Mouse (Mus musculus) megakaryocyte, adult 5-6 weeks (primary cell): ENCODE data around the gene Gm7137. TPM values are rescaled to one million over a fixed set of nuclear protein-coding genes. Genes with fewer than 3 reads are reported as not detected.
"Not testable (repeated sequence)": the region's sequence is repeated elsewhere in the genome, so short reads cannot be mapped to it uniquely, and the experiment has no call there.

ENCODE experiments used
- ATAC-seq: 2 replicates; pipeline ENCODE4 v1.8.0; 2016; ENCODE audit warnings: mild to moderate bottlenecking, inconsistent platforms; ENCODE audit not compliant: poor library complexity, severe bottlenecking
- total RNA-seq, 2 experiments: library from RNA; stranded (forward) in 1 of 2; stranded (reverse) in 1 of 2; fragments of 153-499, 151-499 nt in 1 of 2; fragments of 221-1000, 200-1000 nt in 1 of 2; gene quantifications; 2 replicates each; pipeline versions ENCODE4 v1.2.3 to v1.2.4; 2015 to 2017

The Gm7137 gene
- total RNA-seq (2015) (not detected in 2 replicates), total RNA-seq (2017) (not detected in 2 replicates)

DNA sequence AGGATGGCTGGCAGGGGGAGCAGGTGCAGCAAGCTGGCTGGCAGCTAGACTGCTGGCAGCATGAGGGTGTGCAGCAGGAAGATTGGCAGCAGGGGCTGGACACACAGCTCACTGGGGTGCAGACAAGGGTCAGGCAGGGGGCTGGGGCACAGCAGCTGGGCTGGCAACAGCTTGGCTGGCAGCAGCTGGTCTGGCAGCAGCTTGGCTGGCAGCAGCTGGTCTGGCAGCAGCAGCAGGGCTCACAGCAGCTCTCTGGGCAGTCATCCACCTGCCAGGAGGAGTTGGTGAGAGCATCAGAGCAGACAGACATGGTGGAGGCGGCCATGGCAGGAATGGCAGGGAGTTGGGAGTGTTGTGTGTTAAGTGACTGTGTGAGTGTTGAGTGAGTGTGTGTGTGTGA lies at the start of gene Gm7137:
Gm7137 (minus strand) TSS at position 325 of the 400 bp plus-strand sequence.
- ATAC-seq = not testable (repeated sequence)

DNA sequence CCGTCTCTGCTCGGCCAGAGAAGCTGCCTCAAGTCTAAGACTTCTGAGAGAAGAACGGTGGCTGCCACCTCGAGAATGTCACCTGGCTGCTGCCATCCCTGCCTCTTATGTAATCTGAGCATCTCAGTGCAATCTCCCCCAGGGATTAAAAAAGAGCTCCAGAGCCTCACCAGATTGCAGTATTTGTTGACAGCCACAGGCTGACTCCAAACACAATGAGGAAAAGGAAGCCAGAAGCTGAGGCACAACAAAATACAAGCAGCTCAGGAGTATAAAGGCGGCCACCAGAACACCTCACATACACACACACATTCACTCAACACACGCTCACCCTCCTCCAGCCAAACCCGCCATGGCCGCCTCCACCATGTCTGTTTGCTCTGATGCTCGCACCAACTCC lies 47.6 kb upstream of the Gm7137 start, which contains the start of gene Krtap10-10:
Krtap10-10 (plus strand) TSS at position 301 of the 400 bp plus-strand sequence.
- ATAC-seq = no peak

DNA sequence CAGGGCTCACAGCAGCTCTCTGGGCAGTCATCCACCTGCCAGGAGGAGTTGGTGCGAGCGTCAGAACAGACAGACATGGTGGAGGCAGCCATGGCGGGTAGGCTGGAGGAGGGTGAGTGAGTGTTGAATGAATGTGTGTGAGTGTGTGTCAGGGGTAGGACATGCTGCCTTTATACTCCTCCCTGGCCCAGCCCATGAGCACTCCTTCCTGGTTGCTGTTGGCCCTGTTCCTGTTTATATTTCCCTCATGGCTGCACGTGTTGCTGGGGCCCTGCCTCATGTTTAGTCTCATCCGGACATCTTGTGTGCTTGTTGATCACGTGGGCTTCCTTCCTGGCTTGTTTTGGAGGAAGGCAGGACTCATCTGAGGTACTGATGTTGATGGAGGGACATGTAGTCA lies 39.0 kb upstream of the Gm7137 start, which contains the start of gene Krtap10-4:
Krtap10-4 (minus strand) TSS at position 145 of the 400 bp plus-strand sequence.
- no peak for ATAC-seq

DNA sequence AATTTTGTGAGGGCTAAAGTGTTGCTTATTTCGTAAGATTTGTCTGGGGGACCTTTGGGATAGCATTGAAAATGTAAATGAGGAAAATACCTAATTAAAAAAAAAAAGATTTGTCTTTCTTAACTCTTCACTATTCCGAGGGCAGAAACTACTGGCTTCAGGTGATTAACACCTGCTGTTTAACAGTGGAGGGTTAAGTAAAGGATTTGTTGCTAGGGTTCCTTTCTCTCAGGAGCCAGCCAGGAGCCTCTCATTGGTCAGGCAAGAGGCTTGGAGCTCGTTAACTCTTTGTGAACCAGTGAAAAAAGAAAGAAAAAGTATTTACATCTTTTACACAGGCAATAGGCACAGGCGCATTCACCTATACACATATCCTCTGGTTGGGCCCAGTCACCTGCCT lies 31.2 kb upstream of the Gm7137 start:
- no peak for ATAC-seq

DNA sequence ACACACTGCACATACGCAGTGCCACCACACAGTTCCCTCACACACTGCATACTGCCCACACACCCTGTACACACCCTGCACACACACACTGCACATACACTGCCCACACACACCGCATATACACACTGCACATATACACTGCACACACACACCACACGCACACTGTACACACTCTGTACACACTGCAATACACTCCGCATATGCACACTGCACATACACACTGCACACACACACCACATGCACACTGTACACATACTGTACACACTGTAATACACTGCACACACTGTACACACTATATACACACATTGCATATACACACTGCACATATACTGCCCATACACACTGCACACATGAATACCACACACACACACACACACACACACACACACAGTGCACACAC lies 30.5 kb upstream of the Gm7137 start:
- ATAC-seq = no peak

DNA sequence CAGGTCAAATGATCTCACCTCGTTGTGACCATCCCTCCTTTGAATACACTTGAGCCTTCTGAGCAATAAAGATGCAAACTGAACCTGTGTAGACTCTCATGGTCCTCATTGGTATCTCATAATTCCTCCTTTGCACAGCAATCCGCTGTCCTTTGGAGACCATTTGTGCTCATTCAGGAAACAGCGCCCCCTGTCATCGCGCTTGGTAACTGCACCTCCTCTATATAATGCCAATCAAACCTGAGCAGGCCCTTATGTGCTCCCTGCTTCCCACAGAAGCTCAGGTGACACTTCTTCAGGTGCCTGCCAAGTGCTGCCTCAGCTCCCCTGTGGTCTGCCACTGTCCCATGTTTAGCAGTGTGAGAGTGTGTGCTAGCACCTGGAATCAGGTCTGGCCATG lies 27.5 kb upstream of the Gm7137 start:
- no peak for ATAC-seq

DNA sequence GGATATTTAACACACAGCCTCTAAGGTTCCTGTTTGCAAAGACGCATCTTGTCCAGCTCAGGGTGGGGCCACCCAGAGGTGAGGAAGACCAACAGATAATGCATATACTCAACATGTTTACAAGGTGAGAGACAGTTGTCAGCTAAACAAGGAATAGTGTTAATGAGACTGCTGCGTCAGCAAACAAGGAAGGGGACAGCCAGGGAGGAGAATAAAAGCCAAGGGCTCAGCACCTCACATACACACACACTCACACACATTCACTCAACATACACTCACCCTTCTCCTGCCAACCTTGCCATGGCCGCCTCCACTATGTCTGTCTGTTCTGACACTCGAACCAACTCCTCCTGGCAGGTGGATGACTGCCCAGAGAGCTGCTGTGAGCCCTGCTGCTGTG lies 26.4 kb upstream of the Gm7137 start, which contains the start of gene Gm2696:
Gm2696 (plus strand) TSS at position 301 of the 400 bp plus-strand sequence.
- no peak for ATAC-seq

DNA sequence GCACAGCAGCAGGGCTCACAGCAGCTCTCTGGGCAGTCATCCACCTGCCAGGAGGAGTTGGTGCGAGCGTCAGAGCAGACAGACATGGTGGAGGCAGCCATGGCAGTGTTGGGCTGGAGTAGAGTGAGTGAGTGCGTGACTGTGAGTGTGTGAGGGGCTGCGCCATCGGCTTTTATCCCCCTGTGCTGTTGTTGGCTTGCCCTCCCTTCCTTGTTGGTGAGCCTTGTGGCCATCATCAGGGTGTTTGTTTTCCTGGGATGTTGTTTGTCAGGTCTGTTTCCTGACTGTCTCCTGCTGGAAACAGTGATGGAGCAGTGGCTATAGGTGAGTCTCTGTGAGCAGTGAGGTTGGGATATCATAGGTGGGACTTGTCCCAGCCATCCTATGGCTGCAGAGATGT lies 23.7 kb upstream of the Gm7137 start, which contains the start of gene Gm9507:
Gm9507 (minus strand) TSS at position 101 of the 400 bp plus-strand sequence.
- ATAC-seq = no peak

DNA sequence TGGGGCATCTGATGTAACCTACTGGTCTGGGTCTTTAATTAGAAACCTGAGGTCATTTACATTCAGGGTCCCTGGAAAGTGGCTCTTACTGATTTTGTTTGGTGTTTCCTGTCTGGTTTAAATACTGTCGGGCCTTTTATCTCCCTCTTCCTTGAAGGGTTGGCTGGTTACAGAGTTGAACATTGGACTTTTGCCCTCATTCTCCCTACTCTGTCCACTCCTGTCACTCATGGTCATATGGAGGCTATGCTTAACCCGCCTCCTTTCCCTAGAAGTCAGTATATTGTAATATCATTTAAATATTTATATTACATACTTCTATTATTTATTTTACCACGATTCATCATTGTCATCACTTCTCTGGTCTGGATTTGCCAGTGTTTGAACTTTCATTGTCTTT lies 16.1 kb upstream of the Gm7137 start:
- no peak for ATAC-seq

DNA sequence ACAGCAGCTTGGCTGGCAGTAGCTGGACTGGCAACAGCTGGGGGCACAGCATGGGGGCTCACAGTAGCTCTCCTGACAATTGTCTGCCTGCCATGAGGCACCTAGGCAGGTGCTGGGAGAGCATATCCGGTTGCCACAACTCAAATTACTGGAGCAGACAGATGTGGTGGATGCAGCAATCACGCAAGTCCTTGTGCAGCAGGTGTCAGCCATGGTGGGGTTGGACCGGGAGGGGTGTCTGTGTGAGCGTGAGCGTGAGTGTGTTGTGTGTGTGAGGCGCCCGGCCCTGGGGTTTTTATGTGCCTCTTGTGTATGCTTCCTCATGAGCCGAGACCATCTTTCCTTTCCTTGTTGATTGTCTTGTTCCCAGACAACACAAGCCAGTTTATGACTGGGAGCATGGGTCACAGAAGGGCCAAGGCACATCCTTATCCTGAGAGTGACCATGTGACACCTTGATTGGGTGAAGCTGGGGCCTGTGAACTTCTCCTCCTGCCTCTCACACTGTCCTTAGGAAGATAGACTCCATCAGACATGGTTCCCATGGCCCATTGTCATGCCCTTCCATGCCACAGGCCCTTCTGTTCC lies 11.0 kb upstream of the Gm7137 start, which contains the start of gene Gm19668:
Gm19668 (minus strand) TSS at position 213 of the 588 bp plus-strand sequence.
- ATAC-seq = no peak

DNA sequence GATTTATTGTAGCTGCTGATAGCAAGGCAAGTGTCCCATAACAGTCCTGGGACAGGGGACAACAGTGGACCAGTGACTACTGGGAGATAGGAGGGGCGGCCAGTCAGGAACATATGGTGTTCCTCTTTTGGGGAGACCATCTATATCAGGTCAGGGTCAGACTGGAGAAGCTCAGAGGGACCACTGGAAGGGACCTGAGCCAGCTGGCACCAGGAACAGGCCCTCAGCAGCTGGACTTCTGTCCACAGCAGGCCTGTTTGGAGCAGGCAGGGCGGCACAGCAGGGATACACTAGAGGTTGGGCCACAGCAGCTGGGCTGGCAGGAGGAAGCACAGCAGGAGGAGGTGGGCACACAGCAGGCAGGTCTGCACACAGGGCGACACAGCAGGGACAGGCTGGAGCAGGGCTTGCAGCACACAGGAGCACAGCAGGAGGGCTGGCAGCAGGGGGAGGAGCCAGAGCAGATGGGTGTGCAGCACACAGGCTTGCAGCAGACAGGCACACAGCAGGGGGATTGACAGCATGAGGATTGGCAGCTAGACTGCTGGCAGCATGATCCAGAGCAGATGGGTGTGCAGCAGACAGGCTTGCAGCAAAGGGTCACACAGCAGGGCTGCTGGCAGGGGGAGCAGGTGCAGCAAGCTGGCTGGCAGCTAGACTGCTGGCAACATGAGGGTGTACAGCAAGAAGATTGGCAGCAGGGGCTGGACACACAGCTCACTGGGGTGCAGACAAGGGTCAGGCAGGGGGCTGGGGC lies 10.3 kb upstream of the Gm7137 start:
- ATAC-seq = not testable (repeated sequence)

DNA sequence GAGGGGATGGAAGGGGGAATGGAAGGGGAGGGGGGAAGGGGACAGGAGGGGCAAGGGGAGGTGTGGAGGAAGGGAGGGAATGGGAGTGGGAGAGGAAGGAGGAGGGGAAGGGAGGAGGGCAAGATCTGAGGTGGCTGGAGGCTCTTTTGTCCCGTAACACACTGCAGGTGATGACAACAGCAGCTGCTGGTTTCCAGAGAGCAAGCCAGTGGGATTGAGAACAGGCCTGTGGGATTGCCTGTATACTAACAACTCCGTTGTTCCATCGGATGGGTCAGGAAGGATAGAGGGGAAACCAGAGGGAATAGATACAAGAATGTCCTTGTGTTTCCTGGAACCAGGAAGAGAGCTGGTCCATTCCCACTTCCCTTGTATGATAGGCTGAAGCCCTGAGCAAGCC lies 9.7 kb upstream of the Gm7137 start:
- no peak for ATAC-seq

DNA sequence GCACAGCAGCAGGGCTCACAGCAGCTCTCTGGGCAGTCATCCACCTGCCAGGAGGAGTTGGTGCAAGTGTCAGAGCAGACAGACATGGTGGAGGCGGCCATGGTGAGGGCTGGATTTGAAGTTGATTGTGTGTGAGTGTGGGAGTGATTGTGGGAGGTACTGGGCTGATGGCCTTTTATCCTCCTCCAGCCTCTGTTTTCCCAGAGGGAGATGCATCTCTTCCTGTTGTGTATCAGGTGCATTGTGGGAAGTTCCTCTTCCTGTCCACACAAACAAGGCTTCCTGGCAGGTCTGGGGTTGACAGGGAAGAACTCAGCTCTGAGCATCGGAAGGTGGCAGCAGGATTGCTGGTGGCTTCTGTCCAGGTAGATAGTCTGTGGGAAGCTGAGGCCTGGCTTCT lies 7.0 kb upstream of the Gm7137 start, which contains the start of gene Gm9639:
Gm9639 (minus strand) TSS at position 101 of the 400 bp plus-strand sequence.
- ATAC-seq = no peak

DNA sequence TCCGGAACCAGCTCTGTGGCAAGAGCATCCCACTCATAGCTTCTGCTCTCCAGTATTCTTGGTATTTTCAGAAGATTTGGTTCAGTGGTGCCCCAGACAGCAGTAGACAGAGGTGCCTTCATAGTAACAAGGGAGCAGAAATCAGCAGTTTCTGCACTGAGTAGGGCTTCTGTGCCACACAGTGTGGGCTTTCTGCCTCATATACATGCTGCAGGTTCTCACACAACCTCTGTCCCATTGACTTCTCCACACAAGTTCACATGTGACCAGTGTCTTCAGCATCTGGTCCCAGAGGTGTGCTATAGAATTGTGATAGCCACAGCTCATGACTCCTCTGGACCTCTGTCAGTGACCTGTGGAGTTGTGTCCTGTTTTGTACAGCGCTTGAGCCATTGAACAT lies 621 bp upstream of the Gm7137 start:
- ATAC-seq = no peak

DNA sequence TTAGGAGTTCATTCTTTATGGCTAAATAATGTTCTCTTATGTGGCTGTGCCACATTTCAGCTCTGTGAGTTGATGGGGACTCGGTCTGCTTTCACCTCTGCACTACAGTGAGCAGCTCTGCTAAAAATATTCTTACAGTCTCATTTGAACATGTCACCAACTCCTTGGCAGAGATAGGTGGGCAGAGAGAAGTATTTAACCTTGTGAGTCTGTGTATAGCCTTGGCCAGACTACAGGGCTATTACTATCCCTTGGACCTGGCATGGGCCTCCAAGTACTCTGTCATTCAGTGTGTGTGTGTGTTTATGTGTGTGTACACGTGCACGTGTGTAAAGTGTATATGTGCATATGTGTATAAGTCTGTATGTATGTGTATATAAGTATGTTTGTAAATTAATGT lies 4.6 kb downstream of the Gm7137 start:
- ATAC-seq = not testable (repeated sequence)

DNA sequence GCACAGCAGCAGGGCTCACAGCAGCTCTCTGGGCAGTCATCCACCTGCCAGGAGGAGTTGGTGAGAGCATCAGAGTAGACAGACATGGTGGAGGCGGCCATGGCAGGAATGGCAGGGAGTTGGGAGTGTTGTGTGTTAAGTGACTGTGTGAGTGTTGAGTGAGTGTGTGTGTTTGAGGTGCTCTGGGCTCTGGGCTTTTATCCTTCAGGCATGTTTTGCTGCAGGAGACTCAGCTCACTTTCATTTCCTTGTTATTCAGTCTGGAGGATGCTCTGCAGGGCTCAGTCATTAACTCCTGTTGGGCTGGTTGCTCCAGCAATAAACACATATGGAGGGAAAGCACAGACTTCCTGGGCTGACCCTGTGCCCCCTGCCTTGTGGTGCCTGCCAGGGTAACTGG lies 5.6 kb downstream of the Gm7137 start, which contains the start of gene Gm3250:
Gm3250 (minus strand) TSS at position 101 of the 400 bp plus-strand sequence.
- not testable (repeated sequence) for ATAC-seq

DNA sequence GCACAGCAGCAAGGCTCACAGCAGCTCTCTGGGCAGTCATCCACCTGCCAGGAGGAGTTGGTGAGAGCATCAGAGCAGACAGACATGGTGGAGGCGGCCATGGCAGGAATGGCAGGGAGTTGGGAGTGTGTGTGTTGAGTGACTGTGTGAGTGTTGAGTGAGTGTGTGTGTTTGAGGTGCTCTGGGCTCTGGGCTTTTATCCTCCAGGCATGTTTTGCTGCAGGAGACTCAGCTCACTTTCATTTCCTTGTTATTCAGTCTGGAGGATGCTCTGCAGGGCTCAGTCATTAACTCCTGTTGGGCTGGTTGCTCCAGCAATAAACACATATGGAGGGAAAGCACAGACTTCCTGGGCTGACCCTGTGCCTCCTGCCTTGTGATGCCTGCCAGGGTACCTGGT lies 11.2 kb downstream of the Gm7137 start, which contains the start of gene Gm7138:
Gm7138 (minus strand) TSS at position 101 of the 400 bp plus-strand sequence.
- not testable (repeated sequence) for ATAC-seq

DNA sequence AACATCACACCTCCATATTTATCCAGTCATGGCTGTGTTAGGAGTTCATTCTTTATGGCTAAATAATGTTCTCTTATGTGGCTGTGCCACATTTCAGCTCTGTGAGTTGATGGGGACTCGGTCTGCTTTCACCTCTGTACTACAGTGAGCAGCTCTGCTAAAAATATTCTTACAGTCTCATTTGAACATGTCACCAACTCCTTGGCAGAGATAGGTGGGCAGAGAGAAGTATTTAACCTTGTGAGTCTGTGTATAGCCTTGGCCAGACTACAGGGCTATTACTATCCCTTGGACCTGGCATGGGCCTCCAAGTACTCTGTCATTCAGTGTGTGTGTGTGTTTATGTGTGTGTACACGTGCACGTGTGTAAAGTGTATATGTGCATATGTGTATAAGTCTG lies 15.9 kb downstream of the Gm7137 start:
- not testable (repeated sequence) for ATAC-seq

DNA sequence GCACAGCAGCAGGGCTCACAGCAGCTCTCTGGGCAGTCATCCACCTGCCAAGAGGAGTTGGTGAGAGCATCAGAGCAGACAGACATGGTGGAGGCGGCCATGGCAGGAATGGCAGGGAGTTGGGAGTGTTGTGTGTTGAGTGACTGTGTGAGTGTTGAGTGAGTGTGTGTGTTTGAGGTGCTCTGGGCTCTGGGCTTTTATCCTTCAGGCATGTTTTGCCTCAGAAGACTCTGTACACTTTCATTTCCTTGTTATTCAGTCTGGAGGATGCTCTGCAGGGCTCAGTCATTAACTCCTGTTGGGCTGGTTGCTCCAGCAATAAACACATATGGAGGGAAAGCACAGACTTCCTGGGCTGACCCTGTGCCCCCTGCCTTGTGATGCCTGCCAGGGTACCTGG lies 16.8 kb downstream of the Gm7137 start, which contains the start of gene Gm3238:
Gm3238 (minus strand) TSS at position 101 of the 400 bp plus-strand sequence.
- not testable (repeated sequence) for ATAC-seq

DNA sequence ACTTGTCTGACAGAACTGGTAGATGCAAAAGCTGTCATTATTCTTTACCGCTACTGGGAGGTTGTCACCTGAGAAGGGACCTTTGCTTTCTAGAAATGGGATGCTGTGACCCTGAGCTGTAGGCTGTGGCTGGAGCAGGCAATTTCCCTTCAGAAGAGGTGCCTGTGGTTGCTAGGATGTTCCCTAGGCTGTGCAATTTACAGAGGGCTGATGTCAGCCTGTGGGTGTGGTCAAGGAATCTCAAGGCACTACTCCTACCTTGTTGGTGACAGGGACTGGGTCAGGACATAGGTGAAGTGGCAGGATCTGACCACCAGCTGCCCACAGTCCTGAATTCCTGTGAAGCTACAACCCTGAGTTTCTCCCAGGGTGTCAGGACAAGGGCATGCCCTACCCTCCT lies 18.3 kb downstream of the Gm7137 start:
- ATAC-seq = no peak

DNA sequence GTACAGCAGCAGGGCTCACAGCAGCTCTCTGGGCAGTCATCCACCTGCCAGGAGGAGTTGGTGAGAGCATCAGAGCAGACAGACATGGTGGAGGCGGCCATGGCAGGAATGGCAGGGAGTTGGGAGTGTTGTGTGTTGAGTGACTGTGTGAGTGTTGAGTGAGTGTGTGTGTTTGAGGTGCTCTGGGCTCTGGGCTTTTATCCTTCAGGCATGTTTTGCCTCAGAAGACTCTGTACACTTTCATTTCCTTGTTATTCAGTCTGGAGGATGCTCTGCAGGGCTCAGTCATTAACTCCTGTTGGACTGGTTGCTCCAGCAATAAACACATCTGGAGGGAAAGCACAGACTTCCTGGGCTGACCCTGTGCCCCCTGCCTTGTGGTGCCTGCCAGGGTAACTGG lies 28.4 kb downstream of the Gm7137 start, which contains the start of gene Gm3233:
Gm3233 (minus strand) TSS at position 101 of the 400 bp plus-strand sequence.
- not testable (repeated sequence) for ATAC-seq
